Mouse (Mus musculus): ENCODE data around the gene Nprl2. TPM values are rescaled to one million over a fixed set of nuclear protein-coding genes. Genes with fewer than 3 reads are reported as not detected.

Gene Nprl2
- polyA plus RNA-seq, 1 experiment from 2014 or later, result 27.8 TPM

- H3K9ac ChIP-seq, result no peak overlapping the region
- no peaks in the 10 kb centered on the region for H3K9me3 ChIP-seq
- H3K27me3 ChIP-seq (replicated peaks), result peaks cover 45% of the 10 kb centered on the region
- H3K4me2 ChIP-seq, result no peak overlapping the region
- peaks cover 23% of the 10 kb centered on the region for H3K36me3 ChIP-seq
- peaks cover 39% of the 10 kb centered on the region for H3K4me1 ChIP-seq
- H3K27ac ChIP-seq (replicated peaks), result no peak overlapping the region
- H3K4me3 ChIP-seq, result no peak overlapping the region
- WGBS, result 74% methylated on average over 5 of the region's 5 CpGs
- ATAC-seq (ENCODE audit: extremely low read depth, insufficient number of reproducible peaks, low FRiP score, low TSS enrichment), result no peak
Observed at GRCm38 (mm10) chr9:107547957-107548356, 5.9 kb downstream of the Nprl2 start.

GRCm38 (mm10) chr9:107548820-107549219 is 6.8 kb downstream of the Nprl2 start:
- H3K27ac ChIP-seq (replicated peaks), result no peak overlapping the region
- no peak for ATAC-seq (ENCODE audit: extremely low read depth, insufficient number of reproducible peaks, low FRiP score, low TSS enrichment)
- WGBS, result 82% methylated on average over 10 of the region's 10 CpGs
- H3K27me3 ChIP-seq (replicated peaks), result peaks cover 46% of the 10 kb centered on the region
- no peak overlapping the region for H3K9ac ChIP-seq
- H3K4me2 ChIP-seq, result no peak overlapping the region
- no peaks in the 10 kb centered on the region for H3K9me3 ChIP-seq
- peaks cover 17% of the 10 kb centered on the region for H3K36me3 ChIP-seq
- H3K4me3 ChIP-seq, result no peak overlapping the region
- H3K4me1 ChIP-seq, result peaks cover 46% of the 10 kb centered on the region

GRCm38 (mm10) chr9:107549297-107550074 is 7.5 kb downstream of the Nprl2 start:
- WGBS, result 80% methylated on average over 20 of the region's 20 CpGs
- H3K27ac ChIP-seq (replicated peaks), result no peak overlapping the region
- no peak overlapping the region for H3K4me2 ChIP-seq
- H3K9ac ChIP-seq, result no peak overlapping the region
- no peaks in the 10 kb centered on the region for H3K9me3 ChIP-seq
- H3K27me3 ChIP-seq (replicated peaks), result peaks cover 46% of the 10 kb centered on the region
- peaks cover 48% of the 10 kb centered on the region for H3K4me1 ChIP-seq
- ATAC-seq (ENCODE audit: extremely low read depth, insufficient number of reproducible peaks, low FRiP score, low TSS enrichment), result no peak
- H3K36me3 ChIP-seq, result peaks cover 10% of the 10 kb centered on the region
- no peak overlapping the region for H3K4me3 ChIP-seq

GRCm38 (mm10) chr9:107550491-107551116 is 8.6 kb downstream of the Nprl2 start:
- Histone ChIP-seq H3K9ac (peak overlapping the region; percentile 83), H3K9me3 (no peaks in the 10 kb centered on the region), H3K4me3 (peak overlapping the region; percentile 58), H3K4me1 (peaks cover 50% of the 10 kb centered on the region), H3K27me3 (replicated peaks) (peaks cover 46% of the 10 kb centered on the region), H3K27ac (replicated peaks) (peak overlapping the region; percentile 51; the same call in 1 of the 2 replicates), H3K36me3 (no peaks in the 10 kb centered on the region), H3K4me2 (peak overlapping the region; percentile 96)
- WGBS, result 35% methylated on average over 23 of the region's 23 CpGs
- ATAC-seq (ENCODE audit: extremely low read depth, insufficient number of reproducible peaks, low FRiP score, low TSS enrichment), result no peak

- peak within 1 kb of the TSS; percentile 51 for H3K27ac ChIP-seq (replicated peaks)
- peaks cover 46% of the 10 kb centered on the region for H3K27me3 ChIP-seq (replicated peaks)
- 0 out of 2 replicates have a peak, but pooled peaks have one; percentile 0 for ATAC-seq (ENCODE audit: extremely low read depth, insufficient number of reproducible peaks, low FRiP score, low TSS enrichment)
- no peaks in the 10 kb centered on the region for H3K9me3 ChIP-seq
- H3K4me2 ChIP-seq, result peak within 1 kb of the TSS; percentile 96
- 1% methylated on average over 62 of the region's 63 CpGs for WGBS
- H3K36me3 ChIP-seq, result no peaks in the 10 kb centered on the region
- peak within 1 kb of the TSS; percentile 58 for H3K4me3 ChIP-seq
- peaks cover 57% of the 10 kb centered on the region for H3K4me1 ChIP-seq
- H3K9ac ChIP-seq, result peak within 1 kb of the TSS; percentile 83
Observed at GRCm38 (mm10) chr9:107551117-107551889, 9.3 kb downstream of the Nprl2 start, which contains the start of gene Rassf1. Gene Rassf1, plus strand, starts transcription at chr9:107551555.

- peaks cover 46% of the 10 kb centered on the region for H3K27me3 ChIP-seq (replicated peaks)
- H3K4me3 ChIP-seq, result peak overlapping the region; percentile 58
- H3K27ac ChIP-seq (replicated peaks), result peak overlapping the region; percentile 51
- H3K4me2 ChIP-seq, result peak overlapping the region; percentile 96
- H3K4me1 ChIP-seq, result peaks cover 58% of the 10 kb centered on the region
- WGBS, result 16% methylated on average over 8 of the region's 8 CpGs
- peaks cover 6% of the 10 kb centered on the region for H3K36me3 ChIP-seq
- no peak for ATAC-seq (ENCODE audit: extremely low read depth, insufficient number of reproducible peaks, low FRiP score, low TSS enrichment)
- no peaks in the 10 kb centered on the region for H3K9me3 ChIP-seq
- peak overlapping the region; percentile 83 for H3K9ac ChIP-seq
Observed at GRCm38 (mm10) chr9:107551890-107552355, 9.9 kb downstream of the Nprl2 start.

GRCm38 (mm10) chr9:107552690-107553393 is 10.8 kb downstream of the Nprl2 start:
- H3K27me3 ChIP-seq (replicated peaks), result peaks cover 41% of the 10 kb centered on the region
- peaks cover 15% of the 10 kb centered on the region for H3K36me3 ChIP-seq
- peak overlapping the region; percentile 96 for H3K4me2 ChIP-seq
- ATAC-seq (ENCODE audit: extremely low read depth, insufficient number of reproducible peaks, low FRiP score, low TSS enrichment), result no peak
- 77% methylated on average over 5 of the region's 5 CpGs for WGBS
- no peaks in the 10 kb centered on the region for H3K9me3 ChIP-seq
- no peak overlapping the region for H3K27ac ChIP-seq (replicated peaks)
- peaks cover 56% of the 10 kb centered on the region for H3K4me1 ChIP-seq
- peak overlapping the region; percentile 88 for H3K9ac ChIP-seq
- H3K4me3 ChIP-seq, result peak overlapping the region; percentile 86

GRCm38 (mm10) chr9:107553541-107554318 is 11.7 kb downstream of the Nprl2 start:
- Histone ChIP-seq H3K36me3 (peaks cover 24% of the 10 kb centered on the region), H3K4me3 (peak overlapping the region; percentile 86), H3K27me3 (replicated peaks) (peaks cover 32% of the 10 kb centered on the region), H3K4me1 (peaks cover 56% of the 10 kb centered on the region), H3K4me2 (peak overlapping the region; percentile 96), H3K27ac (replicated peaks) (peak overlapping the region; percentile 99), H3K9ac (peak overlapping the region; percentile 88), H3K9me3 (no peaks in the 10 kb centered on the region)
- ATAC-seq (ENCODE audit: extremely low read depth, insufficient number of reproducible peaks, low FRiP score, low TSS enrichment), result peak; percentile 17; the same call in 1 of the 2 replicates
- 8% methylated on average over 37 of the region's 37 CpGs for WGBS

GRCm38 (mm10) chr9:107554319-107554825 is 12.3 kb downstream of the Nprl2 start:
- peak overlapping the region; percentile 96 for H3K4me2 ChIP-seq
- H3K27ac ChIP-seq (replicated peaks), result peak overlapping the region; percentile 99
- peaks cover 25% of the 10 kb centered on the region for H3K27me3 ChIP-seq (replicated peaks)
- under 1% methylated on average over 53 of the region's 53 CpGs for WGBS
- peak overlapping the region; percentile 95 for H3K9ac ChIP-seq
- H3K9me3 ChIP-seq, result no peaks in the 10 kb centered on the region
- peak overlapping the region; percentile 86 for H3K4me3 ChIP-seq
- peak; percentile 88 for ATAC-seq (ENCODE audit: extremely low read depth, insufficient number of reproducible peaks, low FRiP score, low TSS enrichment)
- peaks cover 30% of the 10 kb centered on the region for H3K36me3 ChIP-seq
- H3K4me1 ChIP-seq, result peaks cover 56% of the 10 kb centered on the region

GRCm38 (mm10) chr9:107555031-107555457 is 13.0 kb downstream of the Nprl2 start:
- Histone ChIP-seq H3K27me3 (replicated peaks) (peaks cover 19% of the 10 kb centered on the region), H3K4me1 (peaks cover 56% of the 10 kb centered on the region), H3K27ac (replicated peaks) (peak overlapping the region; percentile 99), H3K9ac (peak overlapping the region; percentile 95), H3K4me2 (peak overlapping the region; percentile 96), H3K36me3 (peaks cover 37% of the 10 kb centered on the region), H3K4me3 (peak overlapping the region; percentile 86), H3K9me3 (no peaks in the 10 kb centered on the region)
- ATAC-seq (ENCODE audit: extremely low read depth, insufficient number of reproducible peaks, low FRiP score, low TSS enrichment), result no peak
- WGBS, result 0% methylated on average over 23 of the region's 23 CpGs

Measured in heart, embryonic 13.5 days (tissue).